Mouse (Mus musculus) midbrain, embryonic 14.5 days (tissue): ENCODE results near the gene Myo19. TPM values are rescaled to one million over a fixed set of nuclear protein-coding genes. Genes with fewer than 3 reads are reported as not detected.
A peak's percentile ranks its signal among the peaks of the same experiment; 100 is the strongest.

Experiments
- ATAC-seq: fragments of 200-750 bp; cut with Nextera tagmentation; 2 replicates; pipeline ENCODE4 v1.8.0; 2017; ENCODE audit warnings: moderate number of reproducible peaks, moderate library complexity; ENCODE audit not compliant: low FRiP score, low TSS enrichment
- DNase-seq: peaks from one replicate; pipeline ENCODE4 v3.0.0-alpha.2; 2015
- H3K27ac ChIP-seq: fragments of 300-500 bp; sonication (generic); replicated peaks from 2 replicates; pipeline ENCODE4 v1.5.1; 2014; ENCODE audit warnings: mild to moderate bottlenecking, low read depth, low read length, moderate library complexity
- H3K27me3 ChIP-seq: fragments of 300-500 bp; sonication (generic); 2 replicates; pipeline ENCODE4 v1.6.1; 2014; ENCODE audit warnings: low read length, control low read depth, mixed read lengths; ENCODE audit not compliant: control insufficient read depth, insufficient read depth
- H3K36me3 ChIP-seq: fragments of 300-500 bp; sonication (generic); 2 replicates; pipeline ENCODE4 v1.6.1; 2014; ENCODE audit warnings: low read length, control low read depth; ENCODE audit not compliant: control insufficient read depth, insufficient read depth
- H3K4me1 ChIP-seq: fragments of 300-500 bp; sonication (generic); 2 replicates; pipeline ENCODE4 v1.6.1; 2014; ENCODE audit warnings: mild to moderate bottlenecking, antibody characterized with exemption, low read length, control low read depth; ENCODE audit not compliant: control insufficient read depth, insufficient read depth
- H3K4me2 ChIP-seq: fragments of 300-500 bp; sonication (generic); 2 replicates; pipeline ENCODE4 v1.6.1; 2014; ENCODE audit warnings: mild to moderate bottlenecking, low read length, moderate library complexity
- H3K4me3 ChIP-seq: fragments of 300-500 bp; sonication (generic); replicated peaks from 2 replicates; pipeline ENCODE4 v1.5.1; 2014; ENCODE audit warnings: low read depth, low read length
- H3K9ac ChIP-seq: fragments of 300-500 bp; sonication (generic); replicated peaks from 2 replicates; pipeline ENCODE4 v1.6.1; 2014; ENCODE audit warnings: mild to moderate bottlenecking, low read length, moderate library complexity
- H3K9me3 ChIP-seq: fragments of 300-500 bp; sonication (generic); 2 replicates; pipeline ENCODE4 v1.6.1; 2016; ENCODE audit warnings: low read length, control low read depth, mixed read lengths; ENCODE audit not compliant: control insufficient read depth
- WGBS: fragments of 180-500 bp; shearing (Covaris S2); extraction: QIAGEN DNeasy Blood & Tissue Kit; methylation state at CpG from one replicate; pipeline ENCODE4 v1.1.7; 2014; 5-methylcytosine and 5-hydroxymethylcytosine counted together
- polyA plus RNA-seq: library from polyadenylated mRNA; unstranded; fragments of >200 nt; fragmentation: Nextera tagmentation; extraction: Ambion mirVana; gene quantifications from 2 replicates; pipeline ENCODE4 v1.2.1, GENCODE M21; 2014

The Myo19 gene
- polyA plus RNA-seq, 1 experiment from 2014 or later: 6.2 TPM

- Histone ChIP-seq H3K27ac (peak overlapping the region; percentile 88), H3K4me3 (peak overlapping the region; percentile 92), H3K4me1 (peaks cover 9% of the 10 kb centered on the region; the same call in 1 of the 2 replicates), H3K9ac (peak overlapping the region; percentile 82), H3K36me3 (peaks cover 24% of the 10 kb centered on the region), H3K27me3 (no peaks in the 10 kb centered on the region), H3K4me2 (peak overlapping the region; percentile 92), H3K9me3 (no peaks in the 10 kb centered on the region)
- DNase-seq (peak; percentile 64), ATAC-seq (peak; percentile 7; the same call in 1 of the 2 replicates)
- under 1% methylated on average over 24 of the region's 24 CpGs for WGBS
These were observed 565 bp downstream of the Myo19 start for GRCm38 (mm10) chr11:84880465-84880961.

DNA sequence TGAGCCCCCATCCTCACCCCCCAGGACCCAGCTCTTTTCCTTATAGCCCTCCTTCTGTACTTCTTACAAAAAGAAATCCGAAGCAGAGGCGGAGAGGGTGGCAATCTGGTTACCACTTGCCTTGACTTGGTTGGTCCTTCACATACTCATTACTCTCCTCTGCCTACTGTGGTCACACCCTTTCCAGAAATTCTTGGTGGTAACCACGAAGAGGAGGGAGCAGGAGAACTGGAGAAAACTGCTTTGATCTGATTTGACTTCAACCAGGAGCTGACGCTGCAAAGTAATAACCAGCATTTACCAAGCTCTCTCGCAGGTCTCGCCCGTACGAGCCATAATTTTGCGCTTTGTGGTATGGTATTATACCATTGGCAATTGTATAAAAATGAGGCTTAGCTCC lies 1.0 kb downstream of the Myo19 start:
- no peaks in the 10 kb centered on the region for H3K9me3 ChIP-seq
- H3K36me3 ChIP-seq: peaks cover 27% of the 10 kb centered on the region
- 0 out of 2 replicates have a peak overlapping the region, but pooled peaks have one; percentile 88 for H3K27ac ChIP-seq
- peaks cover 9% of the 10 kb centered on the region; the same call in 1 of the 2 replicates for H3K4me1 ChIP-seq
- H3K9ac ChIP-seq: peak overlapping the region; percentile 82
- 59% methylated on average over 9 of the region's 9 CpGs for WGBS
- DNase-seq: no peak
- H3K27me3 ChIP-seq: no peaks in the 10 kb centered on the region
- peak overlapping the region; percentile 92 for H3K4me3 ChIP-seq
- peak overlapping the region; percentile 92 for H3K4me2 ChIP-seq
- ATAC-seq: no peak

DNA sequence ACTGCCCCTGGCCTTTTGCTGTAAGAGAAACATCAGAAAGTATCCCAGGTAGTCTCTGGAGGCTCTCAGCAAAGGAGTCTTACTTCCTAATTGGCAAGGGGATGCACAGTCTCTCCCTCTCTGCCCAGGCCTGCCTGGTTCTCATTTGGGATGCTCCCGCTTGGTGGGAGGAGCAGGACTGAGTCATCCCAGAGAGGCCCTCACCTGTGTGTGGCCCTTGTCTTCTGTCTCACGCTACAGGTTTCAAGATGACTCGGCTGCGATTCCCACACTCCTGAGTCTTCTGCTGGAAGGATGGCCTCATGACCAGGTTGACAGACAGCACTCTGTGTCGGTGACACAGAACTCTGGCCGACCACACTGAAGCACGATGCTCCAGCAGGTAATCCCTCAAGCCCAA lies 2.4 kb downstream of the Myo19 start:
- WGBS: 93% methylated on average over 7 of the region's 7 CpGs
- no peak for ATAC-seq
- no peak overlapping the region for H3K27ac ChIP-seq

DNA sequence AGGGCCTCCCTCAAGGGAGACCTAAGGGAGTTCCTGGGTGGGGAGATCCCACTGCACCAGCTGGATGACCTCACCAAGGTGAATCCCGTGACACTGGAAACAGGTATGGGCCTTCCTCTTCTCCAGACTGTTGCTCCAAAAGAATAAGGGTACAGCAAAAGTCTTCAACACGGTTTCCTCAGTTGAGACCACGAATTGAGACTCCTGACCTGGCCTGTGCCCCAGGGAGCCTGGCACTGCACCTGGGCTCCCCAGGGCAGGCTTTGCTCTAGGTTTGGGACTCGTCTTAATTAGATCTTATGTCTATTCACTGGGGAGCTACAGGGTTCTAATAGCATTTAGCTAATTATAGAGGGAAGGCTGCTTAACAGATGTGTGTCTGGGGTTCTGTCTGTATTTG lies 5.3 kb downstream of the Myo19 start:
- DNase-seq: no peak
- H3K4me3 ChIP-seq: no peak overlapping the region
- ATAC-seq: no peak
- no peaks in the 10 kb centered on the region for H3K27me3 ChIP-seq
- no peak overlapping the region for H3K9ac ChIP-seq
- peaks cover 7% of the 10 kb centered on the region; the same call in 1 of the 2 replicates for H3K4me1 ChIP-seq
- peaks cover 57% of the 10 kb centered on the region for H3K36me3 ChIP-seq
- WGBS: 93% methylated on average over 4 of the region's 4 CpGs
- no peaks in the 10 kb centered on the region for H3K9me3 ChIP-seq
- H3K4me2 ChIP-seq: no peak overlapping the region
- no peak overlapping the region for H3K27ac ChIP-seq

More for the DNA sequence above, 2.4 kb downstream of the Myo19 start:
- peaks cover 40% of the 10 kb centered on the region for H3K36me3 ChIP-seq
- no peak overlapping the region for H3K9ac ChIP-seq
- no peak for DNase-seq
- H3K4me3 ChIP-seq: no peak overlapping the region
- no peaks in the 10 kb centered on the region for H3K27me3 ChIP-seq
- H3K4me2 ChIP-seq: no peak overlapping the region
- no peaks in the 10 kb centered on the region for H3K9me3 ChIP-seq
- H3K4me1 ChIP-seq: peaks cover 9% of the 10 kb centered on the region; the same call in 1 of the 2 replicates

- ATAC-seq (no peak), DNase-seq (no peak)
- WGBS: 96% methylated on average over 5 of the region's 5 CpGs
- Histone ChIP-seq H3K36me3 (peaks cover 63% of the 10 kb centered on the region), H3K27me3 (no peaks in the 10 kb centered on the region), H3K9me3 (no peaks in the 10 kb centered on the region), H3K27ac (no peak overlapping the region), H3K4me3 (no peak overlapping the region), H3K9ac (no peak overlapping the region), H3K4me2 (no peak overlapping the region), H3K4me1 (no peaks in the 10 kb centered on the region)
These were observed 6.3 kb downstream of the Myo19 start for GRCm38 (mm10) chr11:84886236-84886635.

DNA sequence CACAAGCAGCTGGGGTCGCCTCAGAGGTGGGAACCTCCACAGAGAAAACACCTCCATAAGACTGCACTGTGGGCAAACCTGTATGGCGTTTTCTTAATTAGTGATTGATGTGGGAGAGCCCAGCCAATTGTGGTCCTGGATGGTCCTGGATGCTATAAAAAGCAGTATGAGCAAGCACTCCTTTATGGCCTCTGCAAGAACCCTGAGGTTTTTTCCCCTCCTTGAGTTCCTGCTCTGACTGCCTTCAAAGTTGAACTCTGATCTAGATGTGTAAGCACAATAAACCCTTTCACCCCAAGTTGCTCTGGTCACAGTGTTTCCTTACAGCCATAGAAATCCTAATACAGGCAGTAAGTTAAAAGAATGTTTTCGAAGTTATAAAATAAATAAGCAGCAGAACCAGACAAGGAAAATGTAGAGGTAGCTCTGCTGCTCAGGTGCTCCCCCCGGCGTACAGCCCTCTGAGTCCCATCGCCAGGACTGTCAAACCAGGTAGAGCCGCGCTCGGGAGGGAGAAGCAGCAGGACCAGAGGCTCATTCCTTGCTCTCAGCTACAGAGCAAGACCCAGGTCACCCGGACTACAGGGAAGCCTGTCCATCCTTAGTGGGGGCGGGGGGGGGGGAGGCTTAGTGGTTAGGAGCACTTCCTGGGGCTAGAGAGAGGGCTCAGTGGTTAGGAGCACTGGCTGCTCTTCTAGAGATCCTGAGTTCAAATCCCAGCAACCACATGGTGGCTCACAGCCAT lies 7.0 kb downstream of the Myo19 start:
- Histone ChIP-seq H3K4me1 (no peaks in the 10 kb centered on the region), H3K9ac (no peak overlapping the region), H3K9me3 (no peaks in the 10 kb centered on the region), H3K4me3 (no peak overlapping the region), H3K27me3 (no peaks in the 10 kb centered on the region), H3K27ac (no peak overlapping the region), H3K4me2 (no peak overlapping the region), H3K36me3 (peaks cover 70% of the 10 kb centered on the region)
- no peak for DNase-seq
- WGBS: 90% methylated on average over 11 of the region's 11 CpGs
- no peak for ATAC-seq

DNA sequence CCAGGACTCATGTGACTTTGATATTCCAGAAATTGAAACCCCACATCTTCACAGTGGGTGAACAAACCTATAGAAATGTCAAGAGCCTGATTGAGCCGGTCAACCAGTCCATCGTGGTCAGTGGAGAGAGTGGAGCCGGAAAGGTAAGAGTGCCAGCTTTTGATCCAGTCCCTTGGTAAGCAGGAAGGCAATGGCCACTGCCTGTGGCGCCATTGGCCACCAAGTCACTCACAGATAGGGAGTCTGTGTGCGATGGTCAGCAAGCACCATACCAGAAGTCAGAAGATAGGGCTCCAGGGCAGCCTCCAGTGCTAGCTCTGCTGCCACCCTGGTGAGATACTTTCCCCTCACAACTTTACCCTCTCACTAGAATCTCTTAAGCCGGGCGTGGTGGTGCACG lies 8.1 kb downstream of the Myo19 start:
- Histone ChIP-seq H3K4me1 (no peaks in the 10 kb centered on the region), H3K9ac (no peak overlapping the region), H3K9me3 (no peaks in the 10 kb centered on the region), H3K27me3 (no peaks in the 10 kb centered on the region), H3K27ac (no peak overlapping the region), H3K4me2 (no peak overlapping the region), H3K4me3 (no peak overlapping the region), H3K36me3 (peaks cover 76% of the 10 kb centered on the region)
- DNase-seq: no peak
- ATAC-seq: no peak
- 98% methylated on average over 8 of the region's 8 CpGs for WGBS

- peaks cover 72% of the 10 kb centered on the region for H3K36me3 ChIP-seq
- WGBS: 93% methylated on average over 2 of the region's 2 CpGs
- no peak for ATAC-seq
These were observed 9.5 kb downstream of the Myo19 start for GRCm38 (mm10) chr11:84889492-84889891.

DNA sequence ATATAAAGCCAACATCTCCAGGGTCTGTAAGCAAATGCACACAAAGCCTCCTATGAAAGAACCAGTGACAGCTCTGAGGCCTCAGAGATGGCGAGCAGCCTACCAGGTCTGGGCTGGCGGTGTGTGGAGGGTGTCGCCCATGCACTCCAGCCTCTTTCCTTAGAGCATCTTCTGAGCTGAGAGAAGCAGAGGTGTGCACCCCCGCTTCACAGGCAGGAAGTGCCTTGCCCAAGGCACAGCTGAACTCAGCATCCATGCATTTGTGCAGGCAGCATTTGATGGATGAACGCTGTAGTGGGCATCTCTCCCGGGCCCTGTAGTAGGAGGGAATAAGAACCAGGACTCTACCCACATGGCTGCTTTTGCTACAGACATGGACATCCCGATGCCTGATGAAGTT lies 11.8 kb downstream of the Myo19 start:
- H3K36me3 ChIP-seq: peaks cover 74% of the 10 kb centered on the region
- DNase-seq (no peak), ATAC-seq (no peak)
- H3K9me3 ChIP-seq: no peaks in the 10 kb centered on the region
- H3K4me3 ChIP-seq: no peak overlapping the region
- H3K27ac ChIP-seq: no peak overlapping the region
- no peak overlapping the region for H3K4me2 ChIP-seq
- H3K9ac ChIP-seq: no peak overlapping the region
- no peaks in the 10 kb centered on the region for H3K27me3 ChIP-seq
- H3K4me1 ChIP-seq: no peaks in the 10 kb centered on the region
- 92% methylated on average over 7 of the region's 7 CpGs for WGBS

More at GRCm38 (mm10) chr11:84889492-84889891, 9.5 kb downstream of the Myo19 start:
- Histone ChIP-seq H3K27ac (no peak overlapping the region), H3K27me3 (no peaks in the 10 kb centered on the region), H3K9me3 (no peaks in the 10 kb centered on the region), H3K4me3 (no peak overlapping the region), H3K4me1 (no peaks in the 10 kb centered on the region), H3K9ac (no peak overlapping the region), H3K4me2 (no peak overlapping the region)
- no peak for DNase-seq
